16 mouse cellular contexts compared by ENCODE assay signal in the genomic region with DNA sequence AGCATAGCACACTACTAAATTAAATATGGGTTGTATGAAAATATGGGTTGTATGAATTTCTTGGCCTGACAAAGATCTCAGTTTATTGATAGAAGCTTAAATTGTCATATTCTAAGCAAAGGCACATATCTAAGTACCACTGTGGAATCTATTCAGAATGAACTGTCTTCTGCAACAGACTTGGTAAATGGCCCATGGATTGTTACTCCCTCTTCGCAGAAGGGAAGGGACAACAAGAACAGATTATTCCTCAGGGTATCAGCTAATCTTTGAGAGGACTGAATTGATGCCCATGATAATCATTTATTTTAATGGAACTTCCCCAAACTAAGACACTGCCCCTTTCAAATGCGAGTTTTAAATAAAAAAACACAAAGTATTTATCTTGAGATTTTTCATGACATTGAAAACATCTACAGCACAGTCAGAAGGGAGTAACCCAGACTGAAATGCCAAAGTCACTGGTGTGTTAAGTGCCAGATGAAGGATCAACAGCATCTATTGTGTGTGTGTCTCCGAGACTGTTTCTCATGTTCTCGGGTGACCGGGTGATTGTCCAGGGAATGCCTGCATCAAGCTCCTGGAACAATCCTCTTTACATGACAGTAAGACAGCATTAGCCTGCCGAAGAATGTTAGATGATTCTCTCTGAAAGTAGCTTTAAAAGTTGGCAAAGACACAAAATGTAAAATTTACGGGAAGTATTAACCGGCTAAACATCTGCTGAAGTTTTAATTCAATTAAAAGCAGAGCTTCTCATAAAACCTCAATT.
A peak's percentile ranks its signal among the peaks of the same experiment; 100 is the strongest.
DNase-seq lines count a peak whose midpoint lies in the region; ATAC-seq and TF ChIP-seq lines count a peak whose summit lies in the region.
"Had no signal": no experiment of that assay in that cellular context is flagged by ENCODE, and none has a peak within 500 bp of the region (broad histone marks: within the 10 kb centered on the region; RNA-seq: fewer than 3 reads in every experiment).

No protein-coding gene starts in this region.

- TF ChIP-seq CTCF in gastrocnemius, adult 2 months (IDR thresholded peaks at IDR 0.05) = no peak
- TF ChIP-seq CTCF in hindbrain, postnatal 0 days (IDR thresholded peaks at IDR 0.05; ENCODE audit: low read depth) = no peak

- no peaks in the 10 kb centered on the region for H3K27me3 ChIP-seq in midbrain, embryonic 10.5 days (ENCODE audit: low read depth, poor library complexity, severe bottlenecking)
- H3K27me3 ChIP-seq in midbrain, embryonic 15.5 days (replicated peaks) = no peaks in the 10 kb centered on the region
- H3K27me3 ChIP-seq in hindbrain, postnatal 0 days (ENCODE audit: insufficient read depth, low read length) = no peaks in the 10 kb centered on the region
- H3K27me3 ChIP-seq: heart, embryonic 15.5 days; liver, embryonic 13.5 days; megakaryocyte, embryonic 14.5 days had no signal

- H3K9me3 ChIP-seq in midbrain, embryonic 10.5 days (replicated peaks) = no peaks in the 10 kb centered on the region
- no peaks in the 10 kb centered on the region for H3K9me3 ChIP-seq in midbrain, embryonic 15.5 days
- H3K9me3 ChIP-seq in hindbrain, postnatal 0 days (ENCODE audit: low read length) = no peaks in the 10 kb centered on the region
- H3K9me3 ChIP-seq: heart, embryonic 15.5 days; liver, embryonic 13.5 days; megakaryocyte, embryonic 14.5 days had no signal

- intact Hi-C loops in gastrocnemius, adult 2 months (cut with DNase I) = no loop called here
- intact Hi-C loops in heart, postnatal 36 days (cut with DNase I) = loop anchor here (10.0 kb wide), 1 partner anchor 806 kb away; no protein-coding TSS in a partner anchor

- H3K9ac ChIP-seq in midbrain, embryonic 15.5 days = no peak overlapping the region
- H3K9ac ChIP-seq in hindbrain, postnatal 0 days (replicated peaks; ENCODE audit: low read length) = no peak overlapping the region
- H3K9ac ChIP-seq: heart, embryonic 15.5 days; liver, embryonic 13.5 days had no signal

- no peak for ATAC-seq in midbrain, embryonic 15.5 days (replicated peaks)
- ATAC-seq in hindbrain, postnatal 0 days = no peak
- ATAC-seq: forebrain, embryonic 16.5 days; lung, postnatal 0 days had no signal

- no peaks in the 10 kb centered on the region for H3K36me3 ChIP-seq in midbrain, embryonic 10.5 days
- H3K36me3 ChIP-seq in midbrain, embryonic 15.5 days (replicated peaks) = no peaks in the 10 kb centered on the region
- H3K36me3 ChIP-seq in hindbrain, postnatal 0 days (ENCODE audit: insufficient read depth, low read length) = no peaks in the 10 kb centered on the region
- H3K36me3 ChIP-seq: heart, embryonic 15.5 days; liver, embryonic 13.5 days had no signal

- H3K27ac ChIP-seq in gastrocnemius, adult 2 months = peak overlapping the region; percentile 59
- peak overlapping the region; percentile 55 for H3K27ac ChIP-seq in midbrain, embryonic 10.5 days (replicated peaks)
- no peak overlapping the region for H3K27ac ChIP-seq in midbrain, embryonic 15.5 days
- no peak overlapping the region for H3K27ac ChIP-seq in hindbrain, postnatal 0 days
- H3K27ac ChIP-seq: heart, embryonic 15.5 days; liver, embryonic 13.5 days had no signal

- H3K4me2 ChIP-seq in midbrain, embryonic 15.5 days = no peak overlapping the region
- peak overlapping the region; percentile 21; the same call in 1 of the 2 replicates for H3K4me2 ChIP-seq in hindbrain, postnatal 0 days (ENCODE audit: low read depth, low read length)
- H3K4me2 ChIP-seq: heart, embryonic 15.5 days; liver, embryonic 13.5 days had no signal

- peak overlapping the region; percentile 5; the same call in 1 of the 2 replicates for H3K4me3 ChIP-seq in gastrocnemius, adult 2 months
- no peak overlapping the region for H3K4me3 ChIP-seq in midbrain, embryonic 10.5 days
- H3K4me3 ChIP-seq in midbrain, embryonic 15.5 days = no peak overlapping the region
- H3K4me3 ChIP-seq in hindbrain, postnatal 0 days (ENCODE audit: low read length) = no peak overlapping the region
- H3K4me3 ChIP-seq: erythroblast, embryonic 14.5 days; heart, embryonic 15.5 days; liver, embryonic 13.5 days; megakaryocyte, embryonic 14.5 days had no signal

- peak; percentile 25 for DNase-seq in gastrocnemius, adult 2 months
- DNase-seq in gastrocnemius, adult 8-10 months (ENCODE audit: low spot score in 2 of 2) = no peak
- peak; percentile 16 for DNase-seq in midbrain, embryonic 10.5 days (ENCODE audit: low spot score)
- peak; percentile 23 for DNase-seq in hindbrain, postnatal 0 days (ENCODE audit: low spot score)
- peak; percentile 30 for DNase-seq in retina, postnatal 1 day
- DNase-seq in cerebellum, adult 18-20 months = no peak
- DNase-seq in heart, postnatal 36 days = no peak
- DNase-seq: B cell, adult 2 months; cerebellum, adult 11-12 months; liver, embryonic 13.5 days had no signal

- H3K4me1 ChIP-seq in midbrain, embryonic 10.5 days = peaks cover 29% of the 10 kb centered on the region
- H3K4me1 ChIP-seq in midbrain, embryonic 15.5 days = peaks cover 10% of the 10 kb centered on the region
- 0 out of 2 replicates have a peak, but pooled peaks cover 7% of the 10 kb centered on the region for H3K4me1 ChIP-seq in hindbrain, postnatal 0 days (ENCODE audit: insufficient read depth, low read length)
- H3K4me1 ChIP-seq: heart, embryonic 15.5 days; liver, embryonic 13.5 days had no signal

- 46% methylated on average over 8 of the region's 8 CpGs for WGBS in midbrain, embryonic 10.5 days
- WGBS in midbrain, embryonic 15.5 days = 23% methylated on average over 8 of the region's 8 CpGs
- WGBS in hindbrain, postnatal 0 days = 34% methylated on average over 8 of the region's 8 CpGs

Comparison
In these comparisons a context has a peak if more than half of its experiments do, and no peak if none do; other contexts are left out.
1. DNase-seq: peak in gastrocnemius, adult 2 months (single experiment), midbrain, embryonic 10.5 days (single experiment), hindbrain, postnatal 0 days (single experiment) and retina, postnatal 1 day (single experiment); none in gastrocnemius, adult 8-10 months (0 of 2), cerebellum, adult 18-20 months (0 of 2) and heart, postnatal 36 days (0 of 2).
2. H3K27ac ChIP-seq: peak in gastrocnemius, adult 2 months (single experiment) and midbrain, embryonic 10.5 days (single experiment); none in midbrain, embryonic 15.5 days (single experiment) and hindbrain, postnatal 0 days (single experiment).